Mouse (Mus musculus): ENCODE measurements around the gene Gli1. TPM values are rescaled to one million over a fixed set of nuclear protein-coding genes. Genes with fewer than 3 reads are reported as not detected.

Gene Gli1
- total RNA-seq, 2 experiments from 2014 or later, result 2.4 to 3.2 TPM

DNA sequence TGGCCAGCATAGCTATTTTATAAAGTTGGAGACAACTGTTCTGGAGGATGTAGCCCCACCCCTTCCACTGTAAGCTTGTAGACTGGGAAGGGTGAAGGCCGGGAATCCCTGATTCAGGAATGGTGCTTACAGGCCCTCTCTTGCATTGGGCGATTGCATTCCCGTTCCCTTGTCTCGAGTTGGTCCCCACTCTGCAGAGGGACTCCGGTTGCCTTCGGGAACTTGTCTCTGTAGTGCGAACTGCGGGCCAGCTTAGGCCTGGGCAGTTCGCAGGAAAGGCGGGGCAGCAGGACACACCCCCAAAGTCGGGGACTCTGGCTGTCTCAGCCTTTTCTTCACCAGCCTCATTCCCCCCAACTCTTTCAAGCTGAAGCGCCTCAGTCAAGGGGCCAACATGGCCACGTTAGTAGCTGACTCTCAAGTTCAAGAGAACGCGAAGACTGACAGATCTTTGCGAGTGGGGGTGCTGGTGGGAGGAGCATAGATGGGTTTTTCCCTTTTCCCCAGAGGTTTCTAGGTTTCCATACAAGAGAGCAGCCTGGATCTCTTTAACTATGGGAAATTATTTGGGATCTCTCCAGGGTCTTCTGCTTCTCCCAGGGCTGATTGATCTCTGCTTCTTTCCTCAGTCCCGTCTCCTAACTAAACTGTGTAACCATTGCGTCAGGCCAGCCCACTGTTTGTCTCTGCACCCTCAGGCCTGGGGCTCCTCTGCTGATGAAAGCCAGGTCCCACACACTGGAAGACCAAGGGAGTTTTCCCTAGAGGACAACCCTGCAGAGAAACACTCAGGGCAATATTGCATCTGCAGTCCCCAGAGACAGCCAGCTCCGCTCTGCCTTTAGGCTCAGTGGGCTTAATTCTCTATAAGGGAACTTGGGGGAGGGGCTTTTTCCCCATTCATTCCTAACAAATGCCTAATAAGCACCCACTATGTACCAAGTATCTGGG lies 50.6 kb downstream of the Gli1 start:
- peak in 1 of 2 experiments; percentile 67 for DNase-seq

- peak; percentile 99 for DNase-seq
Measured at GRCm38 (mm10) chr10:127290307-127290929, 51.4 kb downstream of the Gli1 start.

DNA sequence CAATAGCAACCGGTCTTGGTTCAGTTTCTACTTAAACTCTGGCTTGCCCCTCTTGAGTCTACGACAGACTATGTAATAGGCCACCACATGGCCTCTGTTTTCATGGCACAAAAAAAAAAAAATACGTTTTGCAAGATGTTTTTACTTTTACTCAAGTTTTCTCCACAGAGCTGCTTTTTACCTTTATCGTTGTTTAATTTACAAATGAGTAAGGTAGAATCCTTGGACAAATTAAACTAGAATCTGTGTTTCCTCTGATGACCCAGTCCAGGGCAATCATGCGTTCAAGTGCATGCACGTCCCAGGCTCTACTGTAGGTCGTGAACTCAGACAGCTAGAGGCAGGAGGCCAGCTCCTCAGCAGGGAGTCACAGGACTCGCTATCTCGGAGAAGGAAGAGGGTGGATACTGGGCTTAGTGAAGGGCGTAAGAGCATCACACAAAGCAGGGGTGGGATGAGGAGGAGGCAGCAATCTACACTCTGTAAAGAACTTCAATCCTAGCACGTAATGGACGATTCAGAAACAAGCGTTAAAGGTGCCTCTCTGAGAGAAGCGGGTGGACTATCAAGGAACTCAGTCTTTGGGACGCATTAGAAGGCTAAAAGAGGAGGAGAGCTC lies 52.1 kb downstream of the Gli1 start:
- DNase-seq, result no peak

DNA sequence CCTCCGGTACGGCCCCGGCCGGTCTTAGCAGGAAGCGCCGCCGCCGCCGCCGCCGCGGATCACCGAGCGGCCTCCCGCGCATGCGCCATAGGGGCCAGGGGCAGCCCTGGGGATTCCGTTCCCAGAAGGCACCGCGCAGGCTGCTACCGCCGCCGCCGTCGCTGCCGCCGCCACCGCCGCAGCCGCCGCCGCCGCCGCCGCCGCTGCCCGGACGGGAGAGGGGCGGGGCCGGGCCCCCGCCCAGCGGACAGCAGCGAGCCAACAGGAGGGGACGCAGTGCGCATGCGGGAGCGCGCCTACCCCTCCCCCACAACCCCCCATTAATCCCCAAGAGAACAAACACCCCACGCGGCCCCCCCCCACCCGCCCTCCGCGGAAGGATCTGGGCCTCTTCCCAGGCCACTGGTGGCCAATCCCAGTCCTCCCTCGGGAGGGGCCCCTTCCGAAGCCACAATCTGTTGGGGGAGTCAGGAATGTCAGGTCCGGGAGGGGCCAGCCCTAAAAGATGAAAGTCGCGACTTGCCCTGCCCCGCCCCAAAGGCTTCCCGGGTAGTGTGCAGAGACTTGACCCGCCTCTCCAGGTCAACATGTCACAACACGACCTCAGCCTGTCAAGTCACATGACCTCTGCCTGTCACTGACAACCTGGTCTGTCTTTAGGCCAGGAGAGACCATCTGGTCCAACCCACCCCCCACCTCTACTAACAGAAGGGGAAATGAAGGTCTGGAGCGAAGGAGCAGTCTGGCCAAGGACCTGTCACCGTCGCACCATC lies 52.8 kb downstream of the Gli1 start, which contains the start of gene Mbd6:
Gene Mbd6, minus strand, starts transcription at position 219 of the 773 bp plus-strand sequence.
- peak; percentile 83 to 85 for DNase-seq

GRCm38 (mm10) chr10:127288328-127288799 lies 53.4 kb downstream of the Gli1 start:
- peak in 1 of 2 experiments; percentile 37 for DNase-seq

DNA sequence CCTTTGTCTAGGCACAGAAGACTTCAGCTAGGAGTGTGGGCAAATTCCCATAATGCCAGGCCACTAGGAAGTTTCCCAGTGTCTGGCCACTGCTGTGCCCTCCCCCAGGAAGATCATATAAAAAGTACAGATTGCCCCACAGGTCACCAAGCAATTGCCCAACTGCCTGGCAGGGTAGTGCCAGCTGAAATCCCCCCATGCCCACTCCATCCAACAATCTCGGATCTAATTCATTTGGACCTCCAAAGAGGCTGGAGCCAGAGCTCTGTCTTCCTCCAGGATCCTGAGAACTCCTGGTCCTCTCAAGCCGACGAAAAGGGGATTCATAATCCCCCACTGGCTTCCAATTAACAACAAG lies 53.9 kb downstream of the Gli1 start:
- no peak for DNase-seq

- no peak for DNase-seq
Measured at GRCm38 (mm10) chr10:127287271-127287935, 54.4 kb downstream of the Gli1 start.

DNA sequence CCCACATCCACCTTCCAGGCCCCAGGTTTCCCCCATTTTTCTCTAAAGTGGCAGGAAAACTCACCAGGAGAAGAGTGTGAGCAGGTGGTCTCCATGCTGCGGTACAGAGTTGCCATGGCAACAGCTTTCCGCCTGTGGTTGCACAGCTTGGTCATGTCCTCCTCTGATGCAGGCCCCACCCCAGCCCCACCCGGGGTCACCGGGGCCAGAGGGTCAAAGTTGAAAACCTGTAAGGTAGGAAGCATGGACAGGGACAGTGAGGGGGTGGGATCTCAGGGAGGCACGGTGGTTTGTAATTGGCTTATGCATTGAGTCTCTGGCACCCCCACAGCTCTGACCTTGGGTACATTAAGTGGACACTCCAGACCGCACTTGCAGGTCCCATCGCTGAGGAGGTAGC lies 55.0 kb downstream of the Gli1 start:
- DNase-seq, result no peak

- no peak for DNase-seq
Measured at GRCm38 (mm10) chr10:127286194-127286593, 55.6 kb downstream of the Gli1 start.

DNA sequence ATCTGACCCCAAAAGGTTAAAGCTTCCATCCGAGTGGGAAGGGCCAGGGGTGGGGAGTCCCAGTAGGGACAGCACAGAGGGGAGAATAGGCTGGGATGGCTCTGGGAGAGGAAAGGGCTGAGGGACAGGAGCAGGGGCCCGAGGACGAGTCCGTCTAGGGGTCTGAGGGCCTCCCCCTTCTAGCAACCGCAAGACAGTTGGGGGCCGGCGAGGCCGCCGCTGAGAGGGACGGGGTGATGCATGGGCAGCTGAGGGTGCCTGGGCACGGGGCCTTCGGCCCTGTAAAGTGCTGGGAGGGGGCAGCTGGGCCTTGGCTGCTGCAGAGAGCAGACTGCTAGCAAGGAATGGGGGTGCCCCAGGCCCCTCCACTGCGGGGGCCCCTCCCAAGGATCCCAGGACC lies 56.1 kb downstream of the Gli1 start:
- DNase-seq, result no peak

GRCm38 (mm10) chr10:127284724-127285500 lies 56.9 kb downstream of the Gli1 start:
- no peak for DNase-seq

- no peak for DNase-seq
Measured at GRCm38 (mm10) chr10:127284105-127284622, 57.6 kb downstream of the Gli1 start.

GRCm38 (mm10) chr10:127282620-127283215 lies 59.1 kb downstream of the Gli1 start:
- DNase-seq, result no peak

GRCm38 (mm10) chr10:127281316-127281715 lies 60.5 kb downstream of the Gli1 start:
- DNase-seq, result no peak

Other genes starting within 250 kb of the Gli1 start
- gene Os9, start 220.8 kb downstream of the Gli1 start, total RNA-seq (2021), result 10 to 100 TPM; 97.5 to 99.3 TPM
- gene B4galnt1, start 176.7 kb downstream of the Gli1 start, total RNA-seq (2021), result 100 to 1,000 TPM; 115 to 123 TPM
- gene Slc26a10, start 161.3 kb downstream of the Gli1 start, total RNA-seq (2021), result 10 to 100 TPM; 15.6 to 27.2 TPM
- 100 to 1,000 TPM; 359 to 363 TPM for gene Arhgef25, start 151.9 kb downstream of the Gli1 start, total RNA-seq (2021)
- gene Dtx3, start 146.2 kb downstream of the Gli1 start, total RNA-seq (2021), result 100 to 1,000 TPM; 238 TPM
- 10 to 100 TPM; 91.1 to 95.7 TPM for gene Pip4k2c, start 130.4 kb downstream of the Gli1 start, total RNA-seq (2021)
- 100 to 1,000 TPM; 715 to 742 TPM for gene Kif5a, start 78.6 kb downstream of the Gli1 start, total RNA-seq (2021)
- gene Dctn2, start 75.6 kb downstream of the Gli1 start, total RNA-seq (2021), result 100 to 1,000 TPM; 254 to 258 TPM
- gene Mbd6, start 53.0 kb downstream of the Gli1 start, total RNA-seq (2021), result 10 to 100 TPM; 36.5 to 52.5 TPM
- gene Mars, start 30.2 kb downstream of the Gli1 start, total RNA-seq (2021), result 10 to 100 TPM; 56.1 to 56.4 TPM
- 1 to 10 TPM in 1 of 2 experiments, under 1 TPM in 1; 0.86 to 1.0 TPM for gene Arhgap9, start 20.0 kb downstream of the Gli1 start, total RNA-seq (2021)
- not detected for gene Inhbe, start 12.4 kb upstream of the Gli1 start, total RNA-seq (2021)
- gene Inhbc, start 28.5 kb upstream of the Gli1 start, total RNA-seq (2021), result not detected
- gene R3hdm2, start 38.4 kb upstream of the Gli1 start, total RNA-seq (2021), result 100 to 1,000 TPM; 153 to 163 TPM
- gene Stac3, start 159.7 kb upstream of the Gli1 start, total RNA-seq (2021), result 1 to 10 TPM; 3.0 to 3.7 TPM
- 1 to 10 TPM; 3.5 to 4.8 TPM for gene Ndufa4l2, start 173.0 kb upstream of the Gli1 start, total RNA-seq (2021)
- gene Shmt2, start 180.5 kb upstream of the Gli1 start, total RNA-seq (2021), result 10 to 100 TPM; 27.4 to 29.9 TPM
- gene Nxph4, start 192.6 kb upstream of the Gli1 start, total RNA-seq (2021), result 1 to 10 TPM; 1.3 to 1.7 TPM

Measured in layer of hippocampus, postnatal 36 days (tissue).